Mouse (Mus musculus): Measurements from ENCODE around the gene Hes2.

Hes2 gene

DNA sequence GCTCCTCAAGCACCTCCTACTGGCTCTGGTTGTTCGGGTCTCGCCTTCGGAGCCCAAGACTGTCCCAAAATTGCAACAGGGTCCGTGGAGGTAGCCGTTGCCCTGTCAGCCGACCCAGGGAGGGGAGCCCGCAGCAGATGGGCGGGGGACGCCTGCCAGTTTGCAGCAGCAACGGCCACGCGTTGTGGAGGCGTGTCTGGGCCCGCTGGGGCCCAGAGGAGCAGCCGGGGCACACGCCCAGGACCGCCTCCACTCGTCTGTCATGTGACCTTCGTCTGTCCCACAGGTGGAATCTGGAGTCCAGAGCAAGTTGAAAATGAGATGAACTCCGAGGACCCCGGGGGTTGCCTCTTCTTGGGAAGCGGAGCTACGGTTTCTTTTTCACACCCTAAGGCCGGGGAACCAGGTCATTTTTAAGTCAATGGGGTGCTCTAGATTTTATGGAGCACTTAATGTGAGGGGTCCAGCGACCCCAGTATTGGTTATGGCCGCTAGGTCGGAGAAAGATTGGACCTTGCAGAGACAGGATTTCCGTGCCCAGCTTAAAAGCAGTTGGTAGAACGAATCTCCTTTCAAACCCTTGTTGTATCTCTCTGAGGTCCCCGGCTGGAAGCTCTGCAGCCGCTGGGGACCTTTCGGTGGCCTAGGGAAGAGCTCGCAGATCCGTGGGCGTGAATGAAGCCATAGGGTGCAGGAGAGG, at the start of gene Hes2:
Hes2 (plus strand) TSS at position 283 of the 700 bp plus-strand sequence.
- no peak for DNase-seq (ENCODE audit: low spot score in 2 of 2)

- DNase-seq (ENCODE audit: low spot score in 2 of 2) = no peak
Observed at GRCm38 (mm10) chr4:152109509-152109908, 49.2 kb upstream of the Hes2 start.

DNA sequence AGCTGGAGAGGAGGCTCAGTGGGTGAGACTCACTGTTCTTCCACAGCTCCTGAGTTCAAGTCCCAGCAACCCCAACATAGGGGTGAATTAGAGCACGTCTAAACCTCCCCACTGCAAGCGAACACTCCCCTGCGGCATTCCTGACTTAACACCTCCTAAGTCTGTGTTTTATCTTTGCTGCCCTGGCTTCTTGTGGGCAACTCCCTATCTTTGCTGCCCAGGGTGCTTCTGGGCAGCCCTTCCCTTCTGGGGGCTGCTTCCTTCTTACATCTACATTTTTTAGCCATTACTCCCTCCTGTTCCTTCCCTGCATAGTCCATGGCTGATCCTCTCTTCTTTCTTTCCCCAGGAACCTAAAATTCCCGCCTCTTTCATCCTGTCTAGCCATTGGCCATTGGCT, 48.0 kb upstream of the Hes2 start:
- peak in 1 of 2 experiments; percentile 60 for DNase-seq (ENCODE audit: low spot score in 2 of 2)

GRCm38 (mm10) chr4:152112329-152112728, 46.3 kb upstream of the Hes2 start:
- no peak for DNase-seq (ENCODE audit: low spot score in 2 of 2)

DNA sequence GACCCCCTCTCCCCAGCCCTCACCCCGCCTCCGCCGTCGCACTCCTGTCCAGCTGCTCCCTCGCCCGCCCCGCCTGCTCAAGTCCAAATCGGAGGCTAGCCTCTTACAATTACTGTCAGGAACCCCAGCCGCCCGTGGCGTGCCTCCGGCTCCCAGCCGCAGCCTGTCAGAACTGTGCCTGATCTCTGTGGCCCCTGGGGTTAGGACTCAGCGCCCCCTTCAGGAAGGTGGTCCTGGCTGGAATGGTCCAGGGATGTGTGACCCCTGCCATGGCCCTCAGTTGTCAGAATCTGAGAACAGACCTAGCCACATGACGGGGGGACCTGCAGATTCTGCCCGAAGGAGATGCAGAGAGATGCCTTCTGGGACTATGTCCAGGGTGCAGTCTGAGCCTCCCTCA, 44.6 kb upstream of the Hes2 start:
- no peak for DNase-seq (ENCODE audit: low spot score in 2 of 2)

DNA sequence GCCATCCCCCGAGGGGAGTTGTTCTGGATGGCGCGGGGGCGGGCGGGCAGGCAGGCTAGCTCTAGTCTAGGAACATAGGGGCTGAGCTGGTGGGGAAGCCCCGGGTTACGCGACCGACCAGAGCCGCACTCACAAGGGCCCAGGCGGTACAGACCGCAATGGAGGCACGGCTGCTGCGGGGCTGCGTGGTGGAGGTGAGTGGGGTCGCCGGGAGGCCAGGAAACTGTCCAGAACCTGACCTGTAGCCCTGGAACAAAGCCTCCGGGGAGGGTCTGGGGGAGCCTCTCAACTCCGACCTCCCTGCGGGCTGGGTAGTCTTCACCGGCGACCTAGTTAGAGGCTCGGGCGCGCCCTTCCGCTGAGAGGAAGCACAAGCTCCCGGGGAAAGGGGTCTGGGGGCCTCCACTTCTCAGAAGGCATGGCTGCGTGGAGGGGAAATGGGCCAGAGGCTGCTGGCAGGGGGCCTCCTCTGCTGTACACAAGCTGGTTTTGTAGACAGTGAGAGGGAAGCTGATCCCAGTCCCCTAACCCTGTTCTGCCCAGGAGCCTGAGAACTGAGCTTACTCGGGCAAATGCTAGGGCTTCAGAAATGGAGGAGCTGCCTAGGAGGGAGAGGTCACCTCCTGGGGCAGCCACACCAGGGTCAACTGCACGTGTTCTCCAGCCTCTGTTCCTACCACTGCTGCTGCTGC, 42.6 kb upstream of the Hes2 start, which contains the start of gene Tnfrsf25:
Tnfrsf25 (plus strand) TSS at position 14 of the 692 bp plus-strand sequence.
- peak in 1 of 2 experiments; percentile 39 for DNase-seq (ENCODE audit: low spot score in 2 of 2)

DNA sequence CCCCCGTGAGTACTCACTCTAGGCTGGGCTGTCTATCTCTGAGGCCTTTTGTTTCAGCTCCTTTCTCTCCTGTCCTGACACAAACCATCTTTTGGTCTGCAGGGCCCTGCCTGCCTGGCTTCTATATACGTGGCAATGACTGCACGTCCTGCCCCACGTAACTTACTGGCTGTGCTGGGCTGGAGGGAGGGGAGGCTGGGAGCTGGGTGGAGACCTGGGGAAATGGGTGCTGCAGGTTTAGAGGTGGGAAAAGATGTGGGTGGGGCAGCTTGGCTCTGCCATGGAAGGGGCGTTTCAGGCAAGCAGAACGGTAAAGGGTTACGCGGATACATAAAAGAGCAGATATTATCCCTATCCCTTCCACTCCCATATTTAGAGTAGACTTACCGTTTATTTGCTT, 41.1 kb upstream of the Hes2 start:
- peak in 1 of 2 experiments; percentile 16 for DNase-seq (ENCODE audit: low spot score in 2 of 2)

DNA sequence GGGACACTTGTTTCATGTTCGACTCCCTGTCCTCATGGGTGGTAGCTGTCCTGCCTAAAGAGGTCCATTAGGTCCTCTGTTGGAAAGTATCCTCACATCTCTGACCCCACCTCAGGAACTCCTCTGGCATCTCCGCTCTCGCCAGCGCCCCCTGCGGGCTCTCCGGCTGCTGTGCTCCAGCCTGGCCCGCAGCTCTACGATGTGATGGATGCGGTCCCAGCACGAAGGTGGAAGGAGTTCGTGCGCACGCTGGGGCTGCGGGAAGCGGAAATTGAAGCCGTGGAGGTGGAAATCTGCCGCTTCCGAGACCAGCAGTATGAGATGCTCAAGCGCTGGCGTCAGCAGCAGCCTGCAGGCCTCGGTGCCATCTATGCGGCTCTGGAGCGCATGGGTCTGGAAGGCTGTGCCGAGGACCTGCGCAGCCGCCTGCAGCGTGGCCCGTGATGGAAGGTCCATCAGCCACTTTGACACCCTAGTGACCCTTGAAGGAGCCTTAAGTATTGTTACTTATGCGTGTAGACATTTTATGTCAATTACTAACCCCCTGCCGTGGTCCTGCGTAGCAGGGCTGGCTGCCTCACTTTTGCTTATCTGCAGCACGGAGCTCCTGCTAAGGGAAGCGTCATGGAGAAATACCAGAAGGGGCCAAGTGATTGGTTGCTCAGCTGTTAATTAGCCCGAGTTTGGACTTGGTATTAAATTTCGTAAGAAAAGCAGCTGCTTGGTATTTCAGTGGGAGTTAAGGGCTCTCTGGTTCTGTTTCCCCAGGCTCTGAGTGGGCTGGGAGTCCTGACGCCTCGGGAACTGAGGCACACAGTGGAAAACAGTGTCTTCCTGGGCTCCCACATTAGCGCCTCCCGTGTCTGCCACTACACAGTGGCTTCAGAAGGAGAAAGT, 39.0 kb upstream of the Hes2 start:
- peak in 1 of 2 experiments; percentile 71 for DNase-seq (ENCODE audit: low spot score in 2 of 2)

GRCm38 (mm10) chr4:152120311-152121182, 38.1 kb upstream of the Hes2 start:
- DNase-seq (ENCODE audit: low spot score in 2 of 2) = peak in 1 of 2 experiments; percentile 42

- DNase-seq (ENCODE audit: low spot score in 2 of 2) = no peak
Observed at GRCm38 (mm10) chr4:152121183-152121505, 37.5 kb upstream of the Hes2 start.

- DNase-seq (ENCODE audit: low spot score in 2 of 2) = no peak
Observed at GRCm38 (mm10) chr4:152124361-152124961, 34.2 kb upstream of the Hes2 start.

DNA sequence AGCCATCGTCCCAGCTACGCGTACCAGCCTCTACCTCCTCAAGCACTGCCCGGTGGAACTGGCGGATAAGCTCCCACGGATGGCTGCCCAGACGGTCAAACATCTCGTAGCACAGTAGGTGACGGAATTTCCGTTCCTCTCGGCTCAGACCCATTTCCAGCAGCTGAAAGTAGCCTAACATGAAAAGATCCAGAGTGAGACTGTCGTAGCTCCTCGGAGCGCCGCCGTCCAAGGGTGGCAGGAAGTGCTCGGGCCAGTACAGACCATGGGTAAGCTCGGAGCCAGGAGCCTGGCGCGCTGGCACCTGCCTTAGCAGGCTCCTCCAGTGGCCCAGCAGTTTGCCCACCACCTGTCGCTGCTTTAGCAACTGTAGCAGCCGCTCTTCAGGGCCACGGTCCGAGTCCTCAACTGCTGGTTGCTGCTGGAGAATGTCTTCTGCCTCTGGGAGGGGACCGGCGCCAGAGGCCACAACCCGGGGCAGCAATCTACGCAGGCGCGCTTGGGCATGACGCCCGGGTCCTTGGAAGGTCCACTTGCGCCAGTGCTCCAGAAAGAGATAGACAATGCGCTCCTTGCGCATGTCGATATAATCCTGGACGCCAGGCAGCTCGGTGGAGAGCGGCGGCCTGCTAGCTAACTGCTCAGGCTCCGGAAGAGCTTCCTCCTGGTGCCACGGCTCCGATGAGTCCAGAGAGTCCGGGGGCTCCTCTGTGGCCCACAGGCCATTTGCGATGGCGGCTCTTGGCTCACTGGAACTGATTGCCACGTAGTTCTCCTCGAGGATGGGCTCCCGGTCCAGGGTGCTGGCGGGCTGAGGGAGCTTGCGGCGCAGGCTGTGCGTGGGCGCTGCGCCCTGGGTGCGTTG, 33.3 kb upstream of the Hes2 start:
- DNase-seq (ENCODE audit: low spot score in 2 of 2) = no peak

- DNase-seq (ENCODE audit: low spot score in 2 of 2) = no peak
Observed at GRCm38 (mm10) chr4:152126026-152126920, 32.4 kb upstream of the Hes2 start.

GRCm38 (mm10) chr4:152127884-152128283, 30.8 kb upstream of the Hes2 start:
- DNase-seq (ENCODE audit: low spot score in 2 of 2) = no peak

- no peak for DNase-seq (ENCODE audit: low spot score in 2 of 2)
Observed at GRCm38 (mm10) chr4:152128784-152129183, 29.9 kb upstream of the Hes2 start.

DNA sequence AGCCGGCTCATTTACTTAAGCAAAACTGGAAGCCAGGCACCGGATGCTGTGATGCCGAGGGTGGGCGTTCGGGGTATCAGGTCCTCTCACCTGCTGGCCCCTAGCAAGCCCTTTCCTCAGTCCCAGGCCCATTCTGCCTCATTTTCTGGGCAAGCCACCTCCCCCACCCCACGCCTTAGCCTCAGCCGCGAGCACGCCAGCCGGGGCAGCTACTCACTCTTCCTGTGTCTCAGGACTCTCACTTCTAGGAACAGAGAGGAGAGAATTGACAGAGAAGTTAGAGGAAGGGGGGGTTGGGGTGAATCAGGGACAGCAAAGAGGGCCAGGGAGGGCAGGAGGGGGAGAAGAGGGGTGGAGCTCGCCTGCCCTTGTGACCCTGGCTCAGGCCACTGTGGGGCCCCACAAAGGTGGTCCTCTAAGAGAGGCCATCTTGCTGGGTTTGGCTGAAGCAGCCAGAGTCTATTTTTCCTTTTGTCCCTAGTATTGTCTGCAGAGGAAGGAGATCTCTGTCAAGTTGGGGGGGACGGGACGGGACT, 29.2 kb upstream of the Hes2 start:
- no peak for DNase-seq (ENCODE audit: low spot score in 2 of 2)

- DNase-seq (ENCODE audit: low spot score in 2 of 2) = peak in 1 of 2 experiments; percentile 72
Observed at GRCm38 (mm10) chr4:152130771-152131653, 27.7 kb upstream of the Hes2 start.
